Mouse (Mus musculus) brain, embryonic 18.5 days (tissue): Measurements from ENCODE around the gene Upb1.
"Not testable (repeated sequence)": the region's sequence is repeated elsewhere in the genome, so short reads cannot be mapped to it uniquely, and the experiment has no call there.

ENCODE experiments used
- DNase-seq: peaks from one replicate; pipeline ENCODE4 v3.0.0-alpha.2; 2012; ENCODE audit warnings: low read depth, low spot score

Gene Upb1

DNA sequence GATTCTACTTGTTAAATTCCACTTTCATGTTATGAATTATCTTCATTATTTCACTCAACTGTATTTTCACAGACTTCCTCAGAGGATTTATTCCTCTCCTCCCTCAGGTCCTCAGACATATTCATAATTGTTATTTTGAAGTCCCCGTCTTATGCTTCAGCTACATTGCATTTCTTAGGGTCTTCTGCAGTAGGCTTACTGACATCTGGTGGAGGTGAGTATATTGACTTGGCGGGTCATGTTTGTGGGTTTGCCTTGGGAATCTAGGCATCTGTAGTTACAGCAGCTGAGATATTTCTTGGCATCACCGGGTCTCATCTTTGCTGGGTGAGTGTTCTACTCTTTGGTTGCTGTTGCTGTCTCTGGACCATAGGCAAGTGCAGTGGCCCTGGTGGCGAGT is at the start of gene Upb1:
Gene Upb1, plus strand, starts transcription at position 158 of the 400 bp plus-strand sequence.
- DNase-seq, result no peak

GRCm38 (mm10) chr10:75352541-75352940 is 48.4 kb upstream of the Upb1 start:
- DNase-seq, result no peak

DNA sequence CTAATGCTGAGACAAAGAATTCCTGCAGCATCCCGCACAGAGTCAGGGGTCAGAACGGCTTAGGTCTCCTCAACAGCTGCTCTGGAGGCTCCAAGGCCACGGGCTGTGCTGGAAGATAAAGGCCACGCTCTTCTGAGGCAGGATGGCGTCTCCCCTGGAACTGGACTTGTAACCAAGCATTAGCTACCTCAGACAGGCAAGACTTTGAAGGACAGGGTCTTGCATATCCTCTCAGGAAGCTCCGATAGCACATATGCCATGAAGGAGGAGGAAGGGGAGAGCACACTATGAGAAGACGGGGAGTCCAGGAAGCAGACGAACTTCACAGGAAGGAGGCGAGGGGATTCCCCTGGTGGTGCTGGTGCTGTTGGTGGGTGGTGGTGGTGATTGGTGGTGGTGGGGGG is 47.1 kb upstream of the Upb1 start:
- not testable (repeated sequence) for DNase-seq

DNA sequence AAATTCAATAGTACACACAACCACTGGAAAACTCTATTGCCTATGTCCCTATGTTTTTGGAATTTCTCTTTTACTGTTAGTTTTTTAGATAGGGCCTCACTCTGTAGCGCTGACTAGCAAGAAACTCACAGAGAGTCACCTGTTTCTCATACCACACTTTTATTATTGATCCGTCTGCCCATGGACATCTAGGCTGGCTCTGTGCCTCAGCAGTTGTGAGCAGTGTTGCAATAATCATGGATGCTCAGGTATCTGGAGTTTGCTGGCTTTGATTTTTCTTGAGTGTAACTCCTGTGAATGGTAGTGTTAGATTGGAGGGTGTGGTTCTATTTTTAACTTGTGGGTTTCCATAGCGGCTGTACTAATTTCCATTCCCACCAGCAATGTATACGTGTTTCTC is 45.6 kb upstream of the Upb1 start:
- DNase-seq, result no peak

DNA sequence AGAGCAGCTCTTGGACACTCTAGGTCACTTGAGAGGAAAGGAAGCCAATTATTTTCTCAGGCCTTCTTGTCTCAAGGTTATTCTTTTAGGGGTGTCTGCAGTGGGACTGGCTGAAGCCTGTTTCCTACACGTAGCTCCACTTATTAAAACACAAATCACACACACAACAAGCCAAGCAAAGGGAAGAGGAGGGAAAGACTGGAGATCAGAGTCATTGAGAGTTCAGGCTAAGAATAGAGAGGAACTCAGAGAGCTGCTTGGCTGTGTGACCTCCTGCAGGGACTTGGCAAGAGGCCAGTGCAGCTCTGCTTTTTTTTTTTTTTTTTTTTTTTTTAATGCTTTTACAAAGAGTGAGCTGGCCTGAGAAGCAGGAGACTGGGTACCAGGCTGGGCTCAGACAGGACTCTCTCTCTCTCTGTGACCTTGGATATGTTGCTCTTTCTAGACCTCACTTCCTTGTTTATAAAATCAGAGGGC is 36.7 kb upstream of the Upb1 start:
- peak; percentile 16 for DNase-seq

DNA sequence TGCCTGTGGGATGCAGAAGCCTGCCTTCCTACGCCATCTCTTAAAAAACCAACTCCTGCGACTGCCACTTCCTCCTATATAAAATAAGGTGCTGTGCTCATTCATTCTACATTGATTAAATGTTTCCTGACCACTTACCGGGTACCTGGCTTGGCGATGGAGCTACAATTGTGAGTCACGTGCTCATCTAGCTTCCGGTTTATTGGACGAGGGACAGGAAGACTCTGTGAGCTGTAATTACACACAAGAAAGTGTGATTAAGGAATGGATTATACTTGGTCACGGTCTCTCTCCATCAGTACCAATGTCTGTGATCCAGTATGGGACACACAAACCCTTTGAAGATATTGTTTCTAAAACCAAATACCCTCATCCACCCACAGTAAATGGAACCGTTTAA is 36.1 kb upstream of the Upb1 start:
- DNase-seq, result no peak

DNA sequence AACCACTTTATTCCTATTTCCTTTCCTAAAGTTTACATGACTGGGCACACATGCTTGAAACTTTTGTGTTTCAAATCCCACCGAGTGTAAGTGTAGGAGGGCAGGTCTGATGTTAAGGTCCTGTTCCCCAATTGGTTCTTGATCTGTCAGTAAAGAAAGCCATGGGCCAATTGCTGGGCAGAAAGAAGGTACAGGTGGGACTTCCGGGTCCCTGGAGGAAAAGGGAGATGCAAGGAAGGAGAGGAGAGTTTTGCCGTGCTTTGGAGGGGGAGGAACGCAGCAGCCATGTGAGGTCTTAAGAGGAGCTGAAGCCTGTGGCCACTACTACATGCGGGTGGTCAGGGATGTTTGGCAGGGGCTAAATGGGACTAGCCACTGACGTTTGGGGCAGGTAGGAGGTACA is 35.7 kb upstream of the Upb1 start:
- no peak for DNase-seq

DNA sequence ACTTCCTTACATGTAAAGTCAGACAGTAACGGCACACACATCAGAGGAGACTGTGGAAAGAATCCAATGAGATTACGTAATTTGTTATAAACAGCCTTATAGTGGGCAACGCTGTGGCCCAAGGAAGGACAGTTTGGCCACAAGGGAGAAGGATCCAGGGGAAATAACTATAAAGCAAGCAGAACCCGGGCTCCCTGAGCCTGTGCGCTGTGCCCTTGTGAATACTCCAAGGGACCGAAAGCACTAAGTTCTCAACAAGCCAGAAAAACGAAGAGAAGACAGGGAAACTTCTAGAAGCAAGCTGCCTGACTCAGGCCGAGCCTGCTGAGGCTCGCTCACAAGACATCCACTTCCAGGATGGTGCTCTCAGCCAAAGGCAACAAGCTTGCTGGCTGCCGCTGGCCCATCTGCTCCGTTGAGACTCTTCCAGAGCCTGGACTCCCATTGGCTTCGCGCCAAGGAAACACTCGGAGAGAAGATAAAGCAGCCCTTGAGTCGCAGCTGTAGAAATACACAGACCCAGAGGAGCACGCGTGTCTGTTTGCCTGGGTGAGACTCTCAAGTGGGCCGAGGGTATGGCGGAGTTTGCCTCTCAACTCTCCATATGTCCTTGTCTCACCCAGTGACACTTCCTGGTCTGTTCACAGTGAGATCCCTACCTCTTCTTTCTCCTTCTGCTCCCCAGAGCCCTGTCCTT is 27.1 kb upstream of the Upb1 start:
- not testable (repeated sequence) for DNase-seq

GRCm38 (mm10) chr10:75378688-75379087 is 22.2 kb upstream of the Upb1 start:
- DNase-seq, result no peak

DNA sequence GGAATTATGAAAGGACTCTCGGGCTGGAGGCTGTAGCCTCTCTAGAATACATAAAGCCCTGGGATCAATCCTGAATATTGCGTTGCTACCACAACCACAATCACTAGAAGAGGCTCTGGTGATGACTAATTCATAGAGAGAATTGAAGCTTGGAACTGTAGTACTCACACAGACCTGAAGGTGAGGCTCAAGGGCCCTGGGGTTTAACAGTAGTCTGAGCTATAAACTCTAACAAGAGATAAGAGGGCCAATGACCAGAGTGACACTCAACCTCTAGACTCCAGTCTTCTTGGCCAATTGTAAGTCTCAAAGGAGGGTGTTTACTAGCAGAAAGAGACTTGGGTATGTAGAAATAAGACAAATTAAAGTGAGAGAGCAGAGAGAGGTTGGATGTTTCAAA is 10.8 kb upstream of the Upb1 start:
- DNase-seq, result no peak

DNA sequence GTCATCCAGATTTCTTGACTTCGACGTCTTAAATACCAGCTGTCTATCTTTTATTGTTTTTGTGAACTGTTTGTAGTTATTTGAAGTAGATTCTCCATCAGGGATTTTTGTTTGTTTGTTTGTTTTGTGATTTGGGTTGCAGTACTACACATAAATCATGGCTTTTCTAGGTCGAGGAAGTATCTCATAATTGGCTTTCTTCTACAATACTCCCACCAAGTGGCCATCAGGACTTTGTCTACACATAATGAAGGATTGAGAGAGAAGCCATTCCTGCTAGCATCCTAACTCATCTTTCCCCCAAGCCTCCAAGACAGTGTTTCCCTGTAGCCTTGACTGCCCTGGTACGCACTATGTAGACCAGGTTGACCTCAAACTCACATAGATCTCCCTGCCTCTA is 10.1 kb upstream of the Upb1 start:
- DNase-seq, result no peak

- DNase-seq, result no peak
Measured at GRCm38 (mm10) chr10:75394796-75395195, 6.1 kb upstream of the Upb1 start.

DNA sequence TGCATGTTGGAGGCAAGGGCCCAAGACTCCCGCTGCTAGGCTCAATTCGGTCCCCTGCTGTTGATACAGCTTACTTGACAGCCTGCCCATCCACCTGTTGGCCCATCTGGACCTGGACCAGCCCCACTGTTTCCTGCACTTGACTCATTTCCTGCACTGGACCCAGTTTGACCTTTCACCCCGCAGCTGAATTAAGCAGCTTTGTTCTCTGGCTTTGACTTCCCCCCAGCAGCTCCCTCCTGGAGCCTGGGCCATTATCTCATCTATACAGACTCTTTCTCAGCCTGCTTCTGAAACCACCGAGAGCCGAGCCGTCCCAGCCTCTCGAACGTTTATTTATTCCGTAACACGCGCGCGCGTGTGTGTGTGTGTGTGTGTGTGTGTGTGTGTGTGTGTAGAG is 3.9 kb upstream of the Upb1 start:
- no peak for DNase-seq

DNA sequence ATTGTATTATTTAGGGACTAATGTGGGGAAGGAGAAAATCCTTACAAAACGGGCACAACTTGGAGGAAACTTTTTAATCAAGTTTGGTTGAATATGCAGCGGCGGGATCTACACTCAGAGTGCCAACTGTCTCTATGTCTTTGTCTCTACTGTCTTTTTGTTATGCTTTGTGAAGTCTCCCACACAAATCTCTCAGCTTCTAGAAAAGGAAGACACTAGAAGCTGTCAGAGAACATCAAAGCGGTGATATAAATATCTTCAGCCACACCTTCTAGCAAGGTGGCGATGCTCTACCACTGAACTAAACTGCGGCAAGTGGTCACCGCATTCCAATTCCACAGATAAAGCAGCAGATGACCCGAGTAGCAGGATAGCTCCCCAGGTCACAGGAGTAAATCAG is 5.0 kb downstream of the Upb1 start:
- DNase-seq, result no peak

DNA sequence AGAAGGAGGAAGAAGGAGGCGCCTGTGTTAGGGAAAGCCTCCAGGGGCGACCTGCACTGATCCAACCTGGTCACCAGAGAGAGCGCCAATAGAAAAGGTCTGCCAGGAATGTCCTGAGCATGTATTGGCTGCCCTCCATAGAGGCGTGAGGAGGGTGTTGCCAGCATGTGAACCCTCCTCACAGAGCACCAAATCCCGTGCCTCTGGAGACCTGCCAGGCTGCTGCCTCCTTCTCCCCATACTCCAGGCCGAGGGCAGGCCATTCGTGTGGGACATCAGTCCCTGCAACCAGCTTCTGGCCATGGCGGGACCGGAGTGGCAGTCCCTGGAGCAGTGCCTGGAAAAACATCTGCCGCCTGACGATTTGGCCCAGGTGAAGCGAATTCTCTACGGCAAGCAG is 5.8 kb downstream of the Upb1 start:
- no peak for DNase-seq

DNA sequence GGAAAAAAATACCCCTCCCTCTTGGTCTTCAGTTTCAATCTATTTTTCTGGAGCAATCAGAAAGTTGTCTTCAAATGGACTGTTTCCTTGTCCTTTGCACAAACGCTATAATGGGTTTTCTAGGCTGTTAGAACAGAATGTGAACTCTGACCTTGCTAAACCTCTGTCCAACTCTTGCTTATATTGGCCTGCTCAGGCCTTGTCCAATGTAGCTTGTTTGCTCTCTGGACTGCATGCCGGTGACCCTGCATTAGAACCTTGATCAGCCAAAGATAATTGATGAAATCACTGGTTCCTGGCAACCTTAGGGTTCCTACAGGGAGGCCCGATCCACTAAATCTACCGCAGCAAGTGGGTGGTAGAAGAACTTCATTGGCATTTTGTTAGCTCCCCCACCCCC is 6.8 kb downstream of the Upb1 start:
- DNase-seq, result no peak

GRCm38 (mm10) chr10:75411343-75412113 is 10.6 kb downstream of the Upb1 start:
- DNase-seq, result not testable (repeated sequence)

- DNase-seq, result no peak
Measured at GRCm38 (mm10) chr10:75412114-75413103, 11.5 kb downstream of the Upb1 start.

DNA sequence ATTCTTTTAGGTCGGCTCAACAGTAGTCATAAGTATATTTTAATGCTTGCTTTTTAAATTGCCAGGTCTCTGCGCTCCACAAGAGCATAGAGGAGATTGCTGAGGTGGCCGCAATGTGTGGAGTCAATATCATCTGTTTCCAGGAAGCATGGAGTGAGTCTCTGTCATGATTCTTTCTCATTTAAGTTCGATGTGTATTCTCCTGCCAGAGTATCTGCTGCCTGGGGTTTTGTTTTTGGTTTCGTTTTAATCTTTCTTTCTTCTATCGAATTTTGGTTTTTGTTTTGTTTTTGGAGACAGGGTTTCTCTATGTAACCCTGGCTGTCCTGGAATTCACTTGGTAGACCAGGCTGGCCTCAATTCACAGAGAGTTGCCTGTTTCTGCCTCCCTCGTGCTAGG is 14.0 kb downstream of the Upb1 start:
- no peak for DNase-seq

DNA sequence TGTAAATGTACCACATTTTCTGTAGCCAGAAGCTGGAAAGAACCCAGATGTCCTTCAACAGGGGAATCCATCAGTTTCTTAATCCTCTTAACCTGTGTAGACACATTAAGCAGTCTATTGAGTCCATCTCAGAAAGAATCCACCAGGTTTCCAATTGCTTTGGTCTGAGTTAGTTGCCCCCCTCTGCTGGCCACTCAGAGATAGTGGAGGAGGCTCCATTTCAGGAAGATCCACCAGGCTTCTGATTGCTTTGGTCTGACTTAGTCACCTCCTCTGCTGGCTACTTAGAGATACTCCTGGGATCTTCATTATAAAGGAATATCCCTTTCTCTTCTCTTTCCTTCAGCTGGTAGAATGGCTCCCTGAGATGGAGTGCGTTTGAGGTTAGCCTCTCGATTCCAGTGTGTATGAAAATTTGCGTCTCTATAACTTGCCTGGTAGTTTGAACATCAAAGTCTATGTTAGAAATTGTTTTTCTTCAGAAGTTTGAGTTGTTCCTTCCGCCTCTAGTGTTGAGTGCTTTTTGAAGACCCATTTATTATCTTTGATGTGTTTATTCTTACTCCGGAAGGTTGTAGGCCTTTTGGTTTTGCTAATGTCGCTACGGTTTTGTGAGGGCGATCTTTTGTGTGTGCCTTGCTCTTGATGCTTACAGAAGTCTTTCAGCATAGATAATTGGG is 16.6 kb downstream of the Upb1 start:
- DNase-seq, result no peak

- no peak for DNase-seq
Measured at GRCm38 (mm10) chr10:75418747-75419146, 17.8 kb downstream of the Upb1 start.
